Mouse (Mus musculus) lung, embryonic 15.5 days (tissue): Measurements from ENCODE around the gene 4921509C19Rik. TPM values are rescaled to one million over a fixed set of nuclear protein-coding genes. Genes with fewer than 3 reads are reported as not detected.
"Not testable (repeated sequence)": the region's sequence is repeated elsewhere in the genome, so short reads cannot be mapped to it uniquely, and the experiment has no call there.

Experiments used
- ATAC-seq: fragments of 200-750 bp; cut with Nextera tagmentation; 2 replicates; pipeline ENCODE4 v1.8.0; 2017; ENCODE audit warnings: moderate number of reproducible peaks, borderline replicate concordance; ENCODE audit not compliant: low FRiP score, low TSS enrichment; ENCODE audit errors: extremely low read depth
- H3K27ac ChIP-seq: fragments of 300-500 bp; sonication (generic); 2 replicates; pipeline ENCODE4 v1.5.1; 2015; ENCODE audit warnings: moderate library complexity, mild to moderate bottlenecking, inconsistent platforms
- H3K27me3 ChIP-seq: fragments of 300-500 bp; sonication (generic); 2 replicates; pipeline ENCODE4 v1.6.1; 2015; ENCODE audit warnings: inconsistent platforms
- H3K36me3 ChIP-seq: fragments of 300-500 bp; sonication (generic); 2 replicates; pipeline ENCODE4 v1.6.1; 2015; ENCODE audit warnings: inconsistent platforms
- H3K4me1 ChIP-seq: fragments of 300-500 bp; sonication (generic); 2 replicates; pipeline ENCODE4 v1.6.1; 2015; ENCODE audit warnings: inconsistent platforms
- H3K4me2 ChIP-seq: fragments of 300-500 bp; sonication (generic); 2 replicates; pipeline ENCODE4 v1.6.1; 2015; ENCODE audit warnings: inconsistent platforms, mild to moderate bottlenecking, moderate library complexity
- H3K4me3 ChIP-seq: fragments of 300-500 bp; sonication (generic); 2 replicates; pipeline ENCODE4 v1.5.1; 2015; ENCODE audit warnings: mild to moderate bottlenecking, inconsistent platforms
- H3K9ac ChIP-seq: fragments of 300-500 bp; sonication (generic); 2 replicates; pipeline ENCODE4 v1.6.1; 2015; ENCODE audit warnings: inconsistent platforms
- H3K9me3 ChIP-seq: fragments of 300-500 bp; sonication (generic); 2 replicates; pipeline ENCODE4 v1.6.1; 2016; ENCODE audit warnings: inconsistent platforms
- WGBS: fragments of 180-500 bp; shearing (Covaris S2); methylation state at CpG from one replicate; pipeline ENCODE4 v1.1.7; 2015; 5-methylcytosine and 5-hydroxymethylcytosine counted together
- polyA plus RNA-seq: library from polyadenylated mRNA; unstranded; fragments of >200 nt; fragmentation: Nextera tagmentation; extraction: Ambion mirVana; gene quantifications from 2 replicates; pipeline ENCODE4 v1.2.1, GENCODE M21; 2015

4921509C19Rik gene
- polyA plus RNA-seq, 1 experiment from 2014 or later: not detected

- not testable (repeated sequence) for H3K36me3 ChIP-seq, H3K4me1 ChIP-seq, H3K4me2 ChIP-seq, H3K9me3 ChIP-seq, H3K4me3 ChIP-seq, H3K9ac ChIP-seq, H3K27ac ChIP-seq, ATAC-seq, H3K27me3 ChIP-seq
- 61% methylated on average over 4 of the region's 4 CpGs for WGBS
Measured at GRCm38 (mm10) chr2:151434971-151435370, 41.0 kb downstream of the 4921509C19Rik start.

GRCm38 (mm10) chr2:151434203-151434602 is 41.8 kb downstream of the 4921509C19Rik start:
- 54% methylated on average over 4 of the region's 4 CpGs for WGBS
- not testable (repeated sequence) for H3K4me1 ChIP-seq, H3K4me3 ChIP-seq, H3K9me3 ChIP-seq, H3K36me3 ChIP-seq, ATAC-seq, H3K27ac ChIP-seq, H3K9ac ChIP-seq, H3K4me2 ChIP-seq, H3K27me3 ChIP-seq

Other genes starting within 250 kb of the 4921509C19Rik start
- gene Nsfl1c, start 18.0 kb upstream of the 4921509C19Rik start, polyA plus RNA-seq: 227 and 235 TPM in 2 replicates
- 776 and 781 TPM in 2 replicates for gene Fkbp1a, start 66.3 kb upstream of the 4921509C19Rik start, polyA plus RNA-seq
- 0.70 and 1.1 TPM in 2 replicates for gene Sdcbp2, start 96.5 kb upstream of the 4921509C19Rik start, polyA plus RNA-seq
- 0.60 and 0.64 TPM in 2 replicates for gene Snph, start 156.4 kb upstream of the 4921509C19Rik start, polyA plus RNA-seq
- 0.09 TPM in 1 of 2 replicates, not detected in the other for gene Rad21l, start 192.4 kb upstream of the 4921509C19Rik start, polyA plus RNA-seq
- gene Tmem74b, start 225.9 kb upstream of the 4921509C19Rik start, polyA plus RNA-seq: 1.6 and 1.9 TPM in 2 replicates